Mouse (Mus musculus): ENCODE data around the gene Creld1.

DNA sequence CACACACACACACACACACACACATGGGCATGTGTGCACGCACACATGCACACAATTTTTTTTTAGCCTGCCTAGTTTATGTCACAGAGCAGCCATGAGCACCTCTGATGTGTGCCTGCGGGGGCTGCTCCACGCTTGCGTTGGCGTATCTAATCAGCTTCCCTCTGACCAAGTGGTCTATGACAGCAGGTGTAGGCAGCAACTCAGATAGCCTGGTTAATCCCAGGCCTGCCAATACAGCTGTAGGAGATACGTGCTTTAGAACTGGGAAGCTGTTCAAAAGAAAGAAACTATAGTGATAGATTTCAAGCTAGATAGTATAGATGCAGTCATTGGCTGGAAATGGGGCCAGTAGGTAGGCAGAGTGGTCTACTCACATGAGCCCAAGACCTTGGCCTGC is 9.4 kb upstream of the Creld1 start:
- TF ChIP-seq CTCF (IDR thresholded peaks at IDR 0.05; ENCODE audit: low read depth, low read length) = no peak
- TF ChIP-seq POLR2A (IDR thresholded peaks at IDR 0.05; ENCODE audit: borderline replicate concordance, low read depth, low read length) = no peak
